Mouse (Mus musculus) MEL (cell line): ENCODE results near the gene Krt4.

ENCODE experiments used
- CTCF ChIP-seq, 3 experiments: IDR thresholded peaks in 2 of 3; conservative IDR thresholded peaks in 1 of 3; 2 replicates each; pipeline ENCODE4 v1.5.1; 2011 to 2012; ENCODE audit warnings: low read length in 3 of 3, low read depth in 2 of 3, mild to moderate bottlenecking in 2 of 3, improper control_type of control experiment in 1 of 3, inconsistent platforms in 1 of 3, mixed read lengths in 1 of 3, moderate library complexity in 1 of 3; ENCODE audit not compliant: control insufficient read depth in 1 of 3, insufficient read depth in 1 of 3, poor library complexity in 1 of 3, severe bottlenecking in 1 of 3
- E2F4 ChIP-seq: IDR thresholded peaks from 2 replicates; pipeline ENCODE4 v1.6.1; 2011; ENCODE audit warnings: low read depth, low read length, improper control_type of control experiment, borderline replicate concordance
- ELF1 ChIP-seq: IDR thresholded peaks from 2 replicates; pipeline ENCODE4 v1.6.1; 2014; ENCODE audit warnings: low read depth, mild to moderate bottlenecking, inconsistent platforms, low read length, improper control_type of control experiment, moderate library complexity
- EP300 ChIP-seq, 2 experiments: IDR thresholded peaks; 2 replicates each; pipeline ENCODE4 v1.6.1; 2011; ENCODE audit warnings: improper control_type of control experiment in 2 of 2, low read length in 2 of 2, low read depth in 1 of 2, mild to moderate bottlenecking in 1 of 2
- MEF2A ChIP-seq: IDR thresholded peaks from 2 replicates; pipeline ENCODE4 v1.6.1; 2014; ENCODE audit warnings: low read depth, mild to moderate bottlenecking, inconsistent platforms, low read length, improper control_type of control experiment; ENCODE audit not compliant: poor library complexity, insufficient replicate concordance, severe bottlenecking; ENCODE audit errors: extremely low read depth
- POLR2A ChIP-seq, 2 experiments: IDR thresholded peaks; 2 replicates each; pipeline ENCODE4 v1.6.1; 2011 to 2012; ENCODE audit warnings: low read length in 2 of 2, mild to moderate bottlenecking in 2 of 2, control low read depth in 1 of 2, improper control_type of control experiment in 1 of 2, low read depth in 1 of 2, moderate library complexity in 1 of 2; ENCODE audit not compliant: control insufficient read depth in 1 of 2, insufficient read depth in 1 of 2, poor library complexity in 1 of 2
- RAD21 ChIP-seq: IDR thresholded peaks from 2 replicates; pipeline ENCODE4 v1.6.1; 2011; ENCODE audit warnings: mild to moderate bottlenecking, low read depth, low read length, improper control_type of control experiment
- RCOR1 ChIP-seq: IDR thresholded peaks from 2 replicates; pipeline ENCODE4 v1.6.1; 2012; ENCODE audit warnings: low read depth, mild to moderate bottlenecking, inconsistent platforms, low read length, improper control_type of control experiment
- SIN3A ChIP-seq: IDR thresholded peaks from 2 replicates; pipeline ENCODE4 v1.6.1; 2012; ENCODE audit warnings: low read length, improper control_type of control experiment, inconsistent platforms
- TCF12 ChIP-seq: IDR thresholded peaks from 2 replicates; pipeline ENCODE4 v1.6.1; 2014; ENCODE audit warnings: low read depth, mild to moderate bottlenecking, inconsistent platforms, low read length, improper control_type of control experiment, moderate library complexity
- UBTF ChIP-seq: IDR thresholded peaks from 2 replicates; pipeline ENCODE4 v1.6.1; 2012; ENCODE audit warnings: low read depth, mild to moderate bottlenecking, inconsistent platforms, low read length, improper control_type of control experiment, moderate library complexity, borderline replicate concordance; ENCODE audit not compliant: insufficient read depth
- ZNF384 ChIP-seq: IDR thresholded peaks from 2 replicates; pipeline ENCODE4 v1.6.1; 2012; ENCODE audit warnings: low read depth, mild to moderate bottlenecking, inconsistent platforms, low read length, improper control_type of control experiment

DNA sequence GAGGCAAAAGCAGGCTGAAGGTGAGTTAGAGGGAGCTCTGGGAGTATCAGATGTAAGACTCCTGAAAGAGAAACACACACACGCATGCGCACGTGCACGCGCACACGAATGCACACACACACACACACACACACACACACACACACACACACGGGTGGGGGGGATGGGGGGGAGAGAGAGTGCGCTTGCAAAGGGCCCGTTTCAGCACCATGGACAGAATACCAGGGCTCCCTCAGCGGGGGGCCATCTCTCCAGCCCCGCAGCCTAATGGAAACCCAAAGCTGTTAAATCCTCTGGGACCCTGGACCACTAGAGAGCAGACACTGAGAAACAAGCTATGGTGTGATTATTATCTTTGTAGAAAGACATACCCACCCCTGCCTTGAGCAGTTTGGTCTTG, 44.8 kb downstream of the Krt4 start:
- TF ChIP-seq POLR2A (IDR thresholded peaks at IDR 0.05; ENCODE audit: control insufficient read depth in 1 of 2, insufficient read depth in 1 of 2, low read depth in 1 of 2, low read length in 2 of 2, poor library complexity in 1 of 2) (no peak), SIN3A (no peak), ELF1 (no peak), CTCF (IDR thresholded peaks at IDR 0.05 in 2 of 3, conservative IDR thresholded peaks at IDR 0.05 in 1 of 3; ENCODE audit: control insufficient read depth in 1 of 3, insufficient read depth in 1 of 3, low read depth in 2 of 3, low read length in 3 of 3, poor library complexity in 1 of 3, severe bottlenecking in 1 of 3) (no peak), EP300 (IDR thresholded peaks at IDR 0.05; ENCODE audit: low read depth in 1 of 2, low read length in 2 of 2) (no peak), E2F4 (no peak), TCF12 (no peak), ZNF384 (no peak), MEF2A (no peak), RAD21 (no peak), RCOR1 (no peak), UBTF (no peak)
